Mouse (Mus musculus) Muller cell, postnatal 12 days (primary cell): Measurements from ENCODE around the gene Rap1gds1.

ENCODE experiments used
- DNase-seq: peaks from one replicate; pipeline ENCODE4 v3.0.0-alpha.2; 2015; ENCODE audit errors: inconsistent ontology term

The Rap1gds1 gene

DNA sequence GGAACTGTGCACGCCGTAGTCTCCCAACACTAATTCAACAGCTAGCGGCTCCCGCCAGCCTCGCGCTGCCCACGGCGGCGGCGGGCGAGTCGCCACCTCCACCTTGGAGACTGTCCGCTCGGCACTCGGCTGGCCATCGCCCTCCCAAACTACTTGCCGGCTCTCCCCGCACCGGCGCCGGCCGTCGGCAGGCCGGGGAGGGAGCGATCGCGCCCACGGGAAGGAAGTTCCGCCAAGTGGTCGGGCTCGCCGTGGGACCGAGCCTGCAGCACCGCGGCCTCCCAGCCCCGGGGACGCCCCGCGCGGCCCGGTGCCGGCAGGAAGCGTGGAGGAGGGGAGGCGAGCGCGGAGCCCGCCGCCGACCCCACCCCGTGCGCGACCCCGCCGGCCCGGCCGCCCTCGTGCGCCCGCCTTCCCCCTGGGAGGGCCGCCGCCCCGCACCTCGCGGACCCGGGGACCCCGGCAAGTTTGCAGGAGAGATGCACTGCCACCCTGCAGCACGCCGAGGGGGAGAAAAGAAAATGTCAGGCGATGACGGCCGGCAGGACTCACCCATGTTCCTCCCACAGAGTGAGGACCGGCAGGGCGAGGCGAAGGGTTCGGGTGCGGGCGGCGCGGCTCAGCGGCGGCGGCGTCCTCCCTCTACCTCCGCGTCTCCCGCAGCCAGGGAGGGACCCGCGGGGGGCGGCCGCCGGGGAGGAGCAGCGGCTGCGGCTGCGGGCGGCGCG is at the start of gene Rap1gds1:
Gene Rap1gds1 (minus strand): TSS at position 718 of the 728 bp plus-strand sequence.
- DNase-seq: peak; percentile 69

DNA sequence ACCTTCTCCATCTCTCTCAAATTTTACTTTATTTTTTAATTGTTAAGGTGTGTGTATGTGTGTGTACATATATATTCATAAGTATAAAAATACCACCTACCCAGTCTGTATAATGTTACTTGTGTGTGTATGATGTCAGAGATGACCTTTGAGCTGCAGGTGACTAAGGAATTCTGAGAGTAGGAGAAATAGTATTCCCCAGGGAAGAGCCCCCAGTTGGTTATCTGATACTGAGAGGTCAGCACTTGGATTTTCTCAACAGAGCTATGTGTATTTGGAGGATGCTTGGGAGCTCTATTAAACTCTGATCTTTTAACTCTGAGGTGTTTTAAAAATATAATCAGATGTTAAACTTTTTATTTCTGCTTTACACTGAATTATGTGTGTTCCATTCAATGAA is 43.4 kb upstream of the Rap1gds1 start:
- DNase-seq: no peak

DNA sequence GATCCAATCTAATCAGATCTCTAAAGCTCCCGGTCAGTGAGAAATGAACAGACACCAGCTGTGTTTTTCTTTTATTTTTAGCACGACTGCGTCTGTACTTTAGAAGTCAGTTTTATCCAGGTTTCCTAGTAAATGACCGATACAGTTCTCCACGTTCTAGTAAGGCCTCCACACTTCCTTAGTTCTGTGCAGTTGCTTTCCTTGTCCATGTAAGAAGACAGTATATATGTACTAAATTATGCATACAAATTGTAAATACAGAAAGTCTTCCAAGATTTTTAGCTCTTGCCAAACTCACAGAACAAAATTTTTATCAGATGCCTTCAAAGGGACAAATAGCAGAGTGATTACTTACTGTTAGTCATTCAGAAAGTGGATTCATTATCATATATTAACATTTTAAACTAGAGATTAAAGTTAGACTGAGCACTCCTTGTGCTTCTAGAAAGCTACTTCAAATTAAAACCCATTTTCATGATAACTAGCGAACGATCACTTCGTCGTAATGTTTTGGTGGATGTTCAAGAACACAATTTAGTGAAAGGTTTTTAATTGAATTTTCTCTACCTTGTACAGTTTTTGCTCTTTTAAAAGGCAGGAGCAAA is 41.8 kb upstream of the Rap1gds1 start:
- DNase-seq: no peak

DNA sequence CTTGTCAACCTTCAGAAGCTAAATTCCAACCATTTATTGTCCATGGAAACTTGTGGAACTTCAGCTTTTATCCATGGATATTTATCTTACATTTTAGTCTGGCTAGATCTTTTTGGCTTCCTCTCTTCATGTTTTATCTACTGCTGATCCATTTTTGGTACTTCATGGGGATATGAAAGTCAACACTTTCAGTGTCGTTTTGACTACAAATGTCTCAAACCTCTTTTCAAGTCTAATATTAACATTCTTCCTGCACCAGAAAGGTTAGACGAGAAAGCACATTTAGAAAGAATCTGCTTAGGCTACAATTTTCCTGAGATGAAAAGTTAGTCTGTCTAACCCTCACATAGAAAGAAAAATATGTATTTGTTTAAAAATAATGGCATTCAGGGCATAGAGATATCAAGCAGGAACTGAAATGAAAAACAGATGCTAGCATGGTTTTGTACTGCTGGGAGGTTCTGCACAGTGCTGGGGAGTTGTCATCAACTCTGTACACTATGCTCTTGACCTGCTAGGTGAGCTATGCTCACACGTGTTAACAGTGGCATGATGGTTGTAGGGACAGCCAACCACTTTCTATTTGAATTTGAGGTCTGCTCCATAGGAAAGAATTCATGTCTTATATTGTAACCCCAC is 37.5 kb upstream of the Rap1gds1 start:
- no peak for DNase-seq

DNA sequence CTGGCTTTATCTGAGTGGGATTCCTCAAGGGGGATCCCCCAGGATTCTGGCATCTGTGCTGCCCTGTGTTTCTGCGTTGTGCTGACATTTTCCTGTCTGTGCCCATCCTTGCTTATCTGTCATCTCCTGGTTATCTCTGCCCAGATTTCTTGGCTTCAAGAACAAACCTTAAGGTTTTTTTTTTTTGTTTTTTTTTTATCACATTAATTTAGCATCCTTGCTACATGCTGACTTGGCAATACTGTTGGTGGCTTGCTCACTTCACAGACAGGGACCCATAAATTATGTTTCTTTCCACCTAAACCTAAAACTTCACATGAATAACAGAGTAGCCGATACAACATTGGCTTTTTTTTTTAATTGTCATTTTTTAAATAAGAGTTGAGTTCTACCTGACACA is 36.9 kb upstream of the Rap1gds1 start:
- no peak for DNase-seq

DNA sequence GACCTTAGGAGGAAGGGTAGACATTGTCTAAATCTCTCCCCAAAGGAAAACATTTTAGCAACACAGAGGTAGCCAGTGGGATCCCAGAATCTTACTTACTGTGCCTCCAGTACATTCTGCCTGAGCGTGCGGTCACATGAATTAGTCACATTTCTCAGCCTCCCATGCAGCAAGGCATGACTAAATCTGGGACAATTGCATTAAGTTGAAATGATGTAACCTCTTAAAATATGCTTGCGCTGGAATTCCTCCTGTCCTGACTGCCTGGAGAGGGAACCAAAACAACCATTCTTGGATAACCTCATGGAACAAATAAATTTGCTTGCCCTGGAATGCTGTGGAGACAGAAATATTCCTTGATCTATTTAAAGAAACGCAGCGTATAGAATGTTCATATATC is 33.2 kb upstream of the Rap1gds1 start:
- peak; percentile 48 for DNase-seq

DNA sequence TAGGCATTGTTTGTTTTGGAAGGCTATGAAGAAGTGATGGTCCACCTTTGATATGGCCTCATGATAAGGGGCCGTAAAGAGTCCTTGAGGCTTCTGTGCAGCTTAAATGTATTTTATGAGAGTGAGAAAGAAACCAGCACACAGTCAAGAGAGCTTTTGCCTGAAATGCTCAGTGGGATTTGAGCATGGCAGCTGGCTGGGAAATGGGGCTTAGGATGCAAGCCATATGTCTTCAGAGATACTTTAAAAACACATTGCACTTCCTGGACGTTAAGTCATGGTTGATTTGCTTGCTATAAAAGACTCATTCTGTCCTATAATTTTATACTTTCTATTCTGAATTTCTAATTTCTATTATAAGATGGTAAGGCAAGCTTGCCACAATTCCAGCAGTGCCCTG is 28.9 kb upstream of the Rap1gds1 start:
- no peak for DNase-seq

DNA sequence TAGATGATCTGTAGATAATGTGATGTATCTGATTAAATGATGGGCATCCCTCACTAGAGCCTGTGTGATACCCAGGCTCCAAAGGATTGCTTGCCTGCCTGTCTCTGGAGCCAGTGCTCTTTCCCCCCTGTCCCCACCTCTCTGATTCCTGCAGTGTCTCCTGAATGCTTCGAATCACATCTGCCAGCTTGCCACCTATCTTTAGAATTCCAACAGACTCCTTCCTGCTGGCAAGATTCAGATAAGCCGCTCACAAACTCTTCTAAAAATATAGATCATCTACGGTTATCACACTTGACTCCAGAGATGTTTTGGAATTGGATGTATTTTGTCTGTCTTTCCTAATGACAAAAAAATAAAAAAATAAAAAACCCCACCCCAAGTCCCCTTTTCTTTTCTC is 28.3 kb upstream of the Rap1gds1 start:
- no peak for DNase-seq

DNA sequence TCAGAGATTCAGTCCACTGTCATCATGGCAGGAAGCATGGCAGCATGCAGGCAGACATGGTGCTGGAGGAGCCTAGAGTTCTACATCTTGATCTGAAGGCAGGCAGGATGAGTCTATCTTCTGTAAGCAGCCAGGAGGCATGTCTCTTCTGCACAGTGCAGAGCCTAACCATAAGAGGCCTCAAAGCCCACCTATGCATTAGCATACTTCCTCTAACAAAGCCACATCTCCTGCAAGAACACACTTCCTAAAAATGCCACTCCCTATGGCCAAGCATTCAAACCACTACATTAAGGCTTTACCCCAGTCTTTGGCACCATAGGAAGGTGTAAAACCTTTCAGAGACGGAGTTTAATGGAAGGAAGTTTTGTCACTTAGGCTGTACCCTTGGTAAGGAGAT is 26.9 kb upstream of the Rap1gds1 start:
- DNase-seq: no peak

DNA sequence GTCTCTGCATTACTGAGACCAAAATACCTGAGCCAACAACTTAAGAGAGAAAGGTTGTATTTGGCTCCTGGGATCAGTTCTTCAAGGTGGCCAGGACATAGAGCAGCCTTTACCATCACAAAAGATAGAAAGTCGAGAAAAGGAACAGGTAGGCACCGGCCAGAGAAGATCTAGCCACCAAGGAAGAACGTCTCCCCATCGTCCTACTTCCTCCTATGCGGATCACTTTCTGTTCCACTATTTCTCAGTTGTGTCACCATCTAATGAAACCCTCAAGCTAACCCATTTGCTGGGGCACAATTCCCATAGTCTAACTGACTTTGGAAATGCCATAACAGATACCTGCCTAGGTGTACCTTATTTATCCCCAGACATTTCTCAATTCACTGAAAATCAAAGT is 24.3 kb upstream of the Rap1gds1 start:
- no peak for DNase-seq

DNA sequence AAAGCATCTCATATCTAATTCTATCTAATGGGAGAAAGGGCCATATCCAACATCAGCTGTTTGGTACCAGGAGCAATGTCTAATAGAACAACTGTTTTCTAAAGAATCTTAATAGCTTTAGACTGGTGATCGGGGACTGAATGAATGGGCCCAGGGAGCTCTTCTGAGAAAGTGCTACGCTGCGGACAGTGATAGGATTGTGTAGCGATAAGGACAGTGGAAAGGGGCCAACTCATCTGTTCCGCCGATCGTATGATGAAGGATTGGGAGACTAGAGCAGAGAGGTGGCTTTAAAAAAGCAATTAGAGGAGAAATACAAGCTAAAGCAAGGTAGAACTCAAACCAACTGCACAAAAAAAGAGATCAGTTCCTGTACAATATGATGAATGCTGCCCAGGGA is 20.9 kb upstream of the Rap1gds1 start:
- DNase-seq: no peak

DNA sequence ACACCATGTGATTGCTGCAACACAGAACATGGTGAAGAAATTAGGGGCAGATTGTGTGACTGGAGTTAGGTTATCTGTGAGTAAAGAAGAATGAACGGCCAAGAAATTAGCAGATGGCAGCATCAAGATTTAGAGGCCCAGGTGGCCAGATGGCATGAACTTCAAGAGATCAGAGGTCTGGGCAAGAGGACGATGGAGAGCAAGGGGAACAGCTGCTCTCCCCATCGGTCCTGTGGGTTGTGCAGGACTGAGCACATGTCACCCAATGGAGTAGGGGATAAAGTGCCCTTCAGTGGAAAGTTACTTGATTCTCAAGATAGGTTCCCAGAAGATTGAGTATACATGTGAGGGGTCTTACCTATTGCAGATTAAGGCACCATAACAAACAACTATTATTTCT is 13.5 kb upstream of the Rap1gds1 start:
- DNase-seq: no peak

DNA sequence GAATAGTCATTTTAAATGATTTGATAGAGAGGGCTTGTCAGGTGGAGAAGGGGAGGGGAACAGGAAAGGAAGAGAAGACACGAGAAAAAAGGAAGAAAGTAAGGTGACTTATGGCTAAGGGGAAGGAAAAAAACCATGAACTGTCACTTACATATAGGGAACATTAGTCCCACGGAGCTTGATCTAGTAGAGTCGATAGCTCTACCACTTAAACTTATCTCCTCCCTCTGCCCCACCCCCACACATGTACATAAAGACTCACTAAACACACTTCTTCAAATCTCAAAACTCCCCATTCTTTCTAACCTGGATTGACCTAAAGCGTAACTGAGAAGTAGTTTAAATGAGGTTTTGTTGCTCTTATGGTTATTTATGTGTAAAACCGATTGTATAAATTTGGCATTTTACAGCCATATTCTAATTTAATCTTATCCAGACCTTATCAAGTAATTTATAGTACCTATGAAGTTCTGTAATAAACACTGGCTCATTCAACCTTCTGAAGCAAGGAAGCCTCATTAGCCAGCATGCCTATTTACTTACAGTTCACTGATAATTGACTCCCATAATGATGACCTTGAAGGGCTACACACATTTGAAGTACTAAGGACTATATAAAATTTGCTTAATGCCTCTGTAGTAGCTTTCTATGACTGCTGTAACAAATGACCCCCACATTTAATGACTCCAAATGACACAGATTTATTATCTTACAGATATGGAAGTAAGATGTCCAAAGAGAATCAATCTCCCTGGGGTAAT is 9.0 kb upstream of the Rap1gds1 start:
- no peak for DNase-seq

DNA sequence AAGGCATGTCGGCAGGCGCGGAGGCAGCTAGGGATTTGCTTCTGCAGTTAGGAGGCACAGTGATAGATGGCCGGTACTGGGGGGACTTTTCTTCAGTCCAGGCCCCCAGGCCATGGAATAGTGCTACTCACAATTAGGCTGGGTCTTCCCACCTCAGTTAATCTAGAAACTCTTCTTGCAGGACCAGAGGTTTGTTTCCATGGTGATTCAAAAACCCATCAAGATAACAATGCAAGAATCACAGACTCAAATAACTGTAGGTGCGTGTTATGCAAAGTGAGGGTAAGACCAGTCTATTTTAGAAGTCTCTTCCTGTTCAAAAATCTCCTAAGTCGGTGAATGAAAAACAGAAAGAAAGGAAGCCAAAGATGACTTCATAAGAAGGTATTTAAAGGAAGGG is 4.8 kb upstream of the Rap1gds1 start:
- DNase-seq: no peak

DNA sequence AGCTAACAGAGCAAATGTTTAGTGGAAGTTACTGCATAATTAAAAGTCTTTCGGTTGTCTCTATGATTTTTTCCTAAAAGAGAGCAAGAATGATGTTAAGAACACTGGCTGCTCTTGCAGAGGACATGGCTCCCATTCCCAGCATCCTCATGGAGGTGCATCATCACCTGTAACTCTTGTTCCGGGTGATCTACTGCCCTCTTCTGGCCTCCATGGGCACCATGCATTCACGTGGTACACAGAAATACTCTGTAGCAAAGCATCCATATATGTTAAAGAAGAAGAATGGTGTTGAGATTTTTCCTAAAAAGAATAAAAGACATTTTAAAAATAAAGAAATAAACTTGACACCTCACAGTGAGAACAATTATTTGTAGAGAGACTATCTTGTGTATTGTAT is 3.0 kb upstream of the Rap1gds1 start:
- no peak for DNase-seq

DNA sequence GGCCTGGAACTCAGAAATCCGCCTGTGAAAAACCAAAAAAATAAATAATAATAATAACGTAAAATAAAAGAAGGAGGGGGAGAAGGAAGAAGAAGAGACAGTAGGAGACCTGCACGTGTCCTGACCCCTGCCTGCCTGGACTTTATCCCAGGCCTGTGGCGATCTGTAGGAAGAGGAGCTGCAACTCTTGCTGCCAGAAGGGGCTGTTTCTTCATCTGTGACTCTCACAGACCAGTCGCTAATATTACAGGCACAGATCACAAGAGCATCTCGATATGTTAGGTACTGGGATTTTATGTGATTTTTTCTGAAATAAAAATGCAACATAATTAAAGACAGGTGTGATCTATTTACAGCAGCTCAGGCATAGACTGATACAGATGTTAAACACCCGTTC is 1.1 kb upstream of the Rap1gds1 start:
- DNase-seq: no peak

DNA sequence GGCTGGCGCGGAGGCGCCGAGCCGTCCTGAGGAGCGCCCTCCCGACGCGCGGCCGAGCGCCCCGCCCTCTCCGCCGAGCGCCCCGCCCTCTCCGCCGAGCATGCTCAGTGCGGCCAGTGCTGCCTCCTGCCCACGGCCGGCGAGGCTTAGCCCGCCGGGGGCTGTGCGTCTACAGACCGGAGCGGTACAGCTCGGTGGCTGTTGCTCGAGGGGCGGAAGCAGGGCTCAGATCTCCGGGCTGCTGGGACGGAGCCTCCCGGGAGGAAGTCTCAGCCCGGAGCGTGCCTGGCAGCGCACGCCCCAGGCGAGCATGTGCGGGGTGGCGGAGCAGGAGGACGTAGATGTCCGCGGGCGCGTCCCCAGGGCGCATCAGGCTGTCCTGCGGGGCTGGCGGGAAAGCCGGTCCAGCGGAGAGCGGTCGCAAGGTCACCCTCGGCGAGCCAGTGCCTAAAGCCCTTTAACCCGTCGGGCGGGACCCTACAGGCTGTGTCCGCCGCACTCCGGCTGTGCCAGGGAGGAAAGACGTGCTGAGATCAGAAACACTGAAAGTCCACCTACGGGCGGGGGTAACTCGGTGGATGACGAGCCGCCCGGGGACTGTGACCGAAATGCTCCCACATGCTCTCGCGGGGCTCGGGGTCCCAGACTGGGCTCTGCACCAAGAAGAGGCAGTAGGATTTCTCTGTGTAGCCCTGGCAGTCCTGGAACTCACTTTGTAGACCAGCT is 495 bp upstream of the Rap1gds1 start:
- peak; percentile 96 for DNase-seq

DNA sequence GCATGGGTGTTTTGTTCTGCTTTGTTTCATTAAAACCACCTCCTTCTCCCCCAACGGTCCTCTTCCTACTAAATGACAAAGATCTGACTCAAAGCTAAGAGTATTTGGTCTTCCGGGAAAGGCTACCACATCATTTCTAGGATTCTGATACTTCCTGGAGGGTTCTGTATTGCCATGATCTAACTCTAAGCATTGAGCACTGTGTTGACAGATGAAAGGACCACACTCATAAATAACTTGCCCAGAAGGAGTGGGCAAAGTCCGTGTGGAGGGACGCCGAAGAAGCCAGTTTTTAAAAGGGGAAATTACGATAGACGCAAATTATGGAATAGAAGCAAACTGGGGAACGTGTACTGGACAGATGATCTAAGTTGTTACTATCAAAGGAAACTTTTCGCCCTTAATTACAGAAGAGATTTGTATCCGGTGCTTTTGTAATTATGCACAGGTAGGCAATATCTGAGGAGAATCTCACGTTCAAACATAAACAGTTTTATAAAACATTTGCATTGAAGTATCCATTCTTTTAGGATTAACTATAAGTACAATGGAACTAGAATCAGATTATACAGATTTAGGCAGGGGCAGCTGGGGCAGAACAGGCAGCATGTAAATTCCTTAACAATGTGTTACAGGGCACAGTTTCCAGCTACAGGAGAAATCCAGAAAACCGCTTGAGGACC is 1.1 kb downstream of the Rap1gds1 start:
- peak; percentile 22 for DNase-seq

DNA sequence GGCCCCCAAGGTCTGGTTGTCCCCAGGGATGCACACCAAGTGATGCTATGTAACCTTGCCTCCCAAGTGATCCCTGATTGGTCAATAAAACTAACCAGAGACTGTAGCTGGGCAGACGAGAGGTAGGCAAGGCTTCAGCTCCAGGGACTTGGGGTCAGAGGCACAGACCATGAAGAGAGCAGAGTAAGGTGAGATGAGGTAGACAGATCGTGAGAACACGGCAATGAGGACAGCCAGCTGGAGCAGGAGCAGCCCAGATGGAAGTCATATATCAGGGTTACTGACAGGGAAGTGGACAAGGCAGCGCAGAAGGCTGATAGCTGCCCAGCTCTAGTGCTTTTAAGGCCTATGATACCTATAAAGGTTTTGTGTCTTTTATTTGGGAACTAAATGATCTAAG is 5.5 kb downstream of the Rap1gds1 start:
- DNase-seq: no peak

DNA sequence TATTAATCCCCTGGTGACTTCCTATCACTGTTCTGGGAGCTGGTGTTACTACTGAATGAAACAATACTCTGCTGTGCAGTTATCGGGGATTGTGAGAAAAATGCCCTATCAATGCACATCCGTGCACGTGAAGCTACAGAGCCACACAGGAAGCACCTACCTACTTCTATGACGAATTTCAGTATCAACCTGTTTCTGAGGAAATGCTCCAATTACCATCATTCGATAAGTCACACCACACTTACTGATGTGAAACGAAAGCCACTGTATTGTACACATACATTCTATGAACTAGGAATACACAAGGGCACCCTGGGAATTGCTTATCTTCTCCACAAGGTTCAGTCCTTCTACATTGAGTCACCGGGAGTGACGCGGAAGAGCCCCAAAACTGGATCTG is 10.9 kb downstream of the Rap1gds1 start:
- no peak for DNase-seq

DNA sequence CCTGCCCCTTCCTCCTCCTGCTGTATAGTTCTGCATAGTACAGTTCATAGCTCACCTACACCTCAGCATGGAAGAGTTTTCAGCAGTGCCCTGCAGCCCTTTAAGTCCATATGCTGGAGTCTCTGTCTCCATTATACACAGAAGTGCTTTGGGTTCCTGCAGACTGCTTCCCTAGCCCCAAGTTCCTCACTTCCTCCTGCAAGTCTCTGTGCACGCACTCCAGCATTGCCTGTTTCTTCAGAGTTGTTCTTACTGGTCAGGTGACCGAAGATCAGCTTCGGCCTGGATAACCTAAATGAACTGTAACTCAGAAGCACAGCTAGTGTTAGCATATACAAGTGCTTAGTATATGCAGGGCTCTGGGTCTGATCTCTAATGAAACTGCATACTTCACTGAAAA is 12.9 kb downstream of the Rap1gds1 start:
- DNase-seq: no peak
